Mouse (Mus musculus) ovary, adult 18-20 months (tissue): Measurements from ENCODE around the gene Cxcl17.

ENCODE experiments used
- DNase-seq: peaks from one replicate; pipeline ENCODE4 v3.0.0; 2022; ENCODE audit warnings: low spot score, mixed read lengths

The Cxcl17 gene

GRCm38 (mm10) chr7:25390054-25390770 lies 22.5 kb downstream of the Cxcl17 start:
- DNase-seq = peak; percentile 83

GRCm38 (mm10) chr7:25388916-25389315 lies 23.8 kb downstream of the Cxcl17 start:
- DNase-seq = no peak

DNA sequence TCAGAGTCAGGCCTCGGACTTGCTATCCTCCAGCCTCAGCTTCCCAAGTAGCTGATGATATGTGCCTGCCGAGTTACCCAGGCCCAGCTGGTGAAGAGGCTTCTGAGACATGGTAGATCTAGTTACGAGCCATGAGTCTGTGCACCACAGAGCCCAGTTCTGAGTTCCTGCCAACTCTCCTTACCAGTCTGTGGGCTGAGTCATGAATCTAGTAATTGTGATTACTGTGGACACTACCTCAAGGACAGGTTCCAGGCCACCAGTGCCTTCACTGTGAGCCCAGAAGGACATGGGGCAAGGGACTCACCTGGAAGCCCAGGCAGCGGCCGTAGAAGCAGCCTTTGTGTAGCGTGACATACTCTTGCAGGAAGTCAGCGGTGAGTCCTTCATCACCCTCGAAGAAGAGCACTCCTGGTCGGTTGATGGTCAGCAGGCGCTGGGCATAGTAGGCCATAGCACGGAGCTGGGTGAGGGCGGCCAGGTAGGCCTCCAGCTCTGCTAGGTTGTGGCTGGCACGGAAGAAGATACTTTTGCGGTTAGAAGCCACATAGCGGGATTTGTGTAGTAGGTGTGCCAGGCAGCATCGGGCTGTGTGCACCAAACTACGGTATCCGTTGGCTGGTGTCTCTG lies 24.8 kb downstream of the Cxcl17 start:
- no peak for DNase-seq

DNA sequence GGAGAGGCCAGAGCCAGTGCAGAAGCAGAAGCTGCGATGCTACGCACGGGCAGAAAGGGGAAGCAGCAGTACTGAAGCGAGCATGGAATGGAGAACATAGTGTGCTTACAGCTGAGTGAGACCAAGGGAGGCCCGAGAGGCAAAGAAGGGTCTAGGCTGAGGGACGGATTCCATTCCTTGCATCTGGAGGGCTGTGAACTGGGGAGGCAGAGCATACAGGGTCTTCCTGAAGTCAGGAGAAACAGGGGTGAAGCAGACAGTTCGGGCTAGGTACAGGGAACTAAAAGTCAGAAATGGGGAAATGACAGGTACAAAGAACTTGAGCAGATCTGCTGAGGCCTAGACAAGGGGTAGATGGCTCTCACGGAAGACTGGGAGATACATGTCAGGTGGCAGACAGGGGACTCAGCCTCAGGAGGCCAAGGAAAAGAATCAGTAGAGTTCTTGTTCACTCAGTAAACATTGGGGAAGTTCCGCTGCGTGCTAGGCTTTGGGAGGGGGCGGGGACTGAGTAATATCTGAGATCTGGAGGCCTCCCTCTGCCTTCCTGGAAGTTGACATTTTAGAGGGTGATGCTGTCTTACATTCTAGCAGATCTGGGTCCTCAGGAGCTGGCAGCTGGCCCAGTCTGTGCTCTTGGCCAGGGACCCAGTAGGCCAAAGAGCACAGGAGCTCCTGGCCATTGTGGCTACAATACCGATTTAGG lies 26.7 kb downstream of the Cxcl17 start:
- peak; percentile 78 for DNase-seq

DNA sequence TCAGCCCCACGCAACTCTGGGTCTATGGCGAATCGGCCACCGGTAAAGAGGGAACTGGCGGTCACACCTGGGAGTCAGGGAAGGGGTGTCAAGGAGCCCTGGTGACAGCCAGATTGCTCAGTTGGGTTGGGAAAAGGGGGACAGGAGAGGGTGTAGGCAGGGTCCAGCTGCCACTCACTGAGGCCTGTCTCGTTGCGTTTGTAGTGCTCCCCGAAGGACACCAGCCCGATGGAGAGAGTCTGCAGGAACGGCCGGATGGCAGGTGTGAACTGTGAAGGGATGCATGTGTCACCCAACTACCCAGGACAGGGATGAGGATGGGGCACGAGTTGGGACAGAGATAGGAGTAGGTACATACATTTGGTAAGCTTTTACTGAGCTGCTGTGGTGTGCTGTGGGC lies 27.4 kb downstream of the Cxcl17 start:
- DNase-seq = no peak

DNA sequence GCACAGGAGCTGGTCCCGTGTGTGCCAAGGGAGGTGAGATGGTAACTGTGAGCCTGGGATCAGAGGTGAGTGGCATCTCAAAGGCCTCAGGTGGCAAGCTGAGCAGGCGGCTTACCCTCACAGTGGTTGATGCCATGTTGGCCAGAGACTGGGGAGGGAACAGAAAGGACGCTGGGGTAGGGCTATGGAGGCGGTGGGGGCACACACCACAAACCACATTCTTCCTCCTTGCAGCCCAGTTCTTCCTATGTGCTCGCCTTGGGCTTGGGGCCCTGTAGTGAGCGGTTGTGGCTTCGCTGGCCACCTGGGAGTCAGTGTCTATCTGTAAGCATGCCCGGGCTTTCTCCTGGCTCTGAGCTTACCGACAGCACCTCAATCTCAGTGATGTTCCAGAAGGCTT lies 27.9 kb downstream of the Cxcl17 start:
- no peak for DNase-seq

GRCm38 (mm10) chr7:25384318-25384717 lies 28.4 kb downstream of the Cxcl17 start:
- no peak for DNase-seq

- no peak for DNase-seq
Observed at GRCm38 (mm10) chr7:25383891-25384290, 28.8 kb downstream of the Cxcl17 start.

GRCm38 (mm10) chr7:25383385-25383784 lies 29.3 kb downstream of the Cxcl17 start:
- no peak for DNase-seq

DNA sequence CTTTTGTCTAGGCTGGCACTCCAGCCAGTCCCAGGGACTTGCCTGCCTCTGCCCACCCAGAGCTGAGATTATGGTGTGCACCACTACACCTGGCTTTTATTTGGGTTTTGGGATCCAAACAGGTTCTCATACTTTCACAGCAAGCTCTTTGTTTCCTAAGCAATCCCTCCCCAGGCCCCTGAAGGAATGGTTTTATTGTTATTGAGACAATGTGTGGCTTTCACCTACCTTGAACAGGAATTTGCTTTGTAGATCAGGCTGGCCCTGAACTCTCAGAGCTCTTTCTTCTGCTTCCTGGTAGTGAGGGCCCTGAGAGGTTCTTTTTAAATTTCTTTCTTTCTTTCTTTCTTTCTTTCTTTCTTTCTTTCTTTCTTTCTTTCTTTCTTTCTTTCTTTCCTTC lies 30.1 kb downstream of the Cxcl17 start:
- no peak for DNase-seq

- DNase-seq = no peak
Observed at GRCm38 (mm10) chr7:25381284-25381680, 31.4 kb downstream of the Cxcl17 start.

GRCm38 (mm10) chr7:25380392-25381283 lies 32.0 kb downstream of the Cxcl17 start:
- DNase-seq = no peak

DNA sequence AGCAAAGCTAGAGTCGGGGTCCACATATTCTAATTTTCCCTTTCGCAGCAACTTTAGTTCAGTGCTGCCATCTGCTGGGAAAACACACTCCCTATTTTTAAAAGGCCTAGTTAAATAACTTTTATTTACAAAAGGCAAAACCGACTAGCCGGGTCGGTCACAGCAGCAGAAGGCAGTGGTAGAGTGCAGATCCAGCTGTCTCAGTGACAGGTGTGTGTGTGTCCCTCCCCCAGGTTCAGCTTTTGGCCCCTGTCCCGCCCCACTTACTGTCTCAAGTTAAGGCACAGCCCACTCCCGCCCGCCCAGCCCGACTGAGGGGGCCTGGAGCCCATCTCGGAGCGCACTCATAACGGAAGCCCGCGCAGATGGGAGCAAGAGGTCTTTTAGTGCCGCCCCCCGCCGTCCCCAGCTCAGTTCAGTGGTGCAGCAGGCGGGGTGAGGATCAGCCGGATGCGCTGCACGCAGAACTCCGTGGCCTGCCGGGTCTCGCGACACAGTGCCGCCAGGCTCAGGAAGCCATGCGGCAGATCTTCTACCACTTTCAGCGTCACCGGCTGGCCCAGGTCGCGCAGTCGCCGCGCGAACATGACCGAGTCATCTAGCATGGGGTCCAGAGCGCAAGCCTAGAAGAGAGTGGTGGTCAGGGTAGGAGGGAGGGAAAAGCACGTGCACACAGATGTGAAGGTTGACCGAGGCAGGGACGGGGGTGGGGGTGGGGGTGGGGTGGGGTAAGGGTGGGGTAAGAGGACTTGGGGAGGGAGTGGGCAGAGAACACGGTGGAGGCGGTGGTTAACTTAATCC lies 32.9 kb downstream of the Cxcl17 start:
- DNase-seq = no peak

DNA sequence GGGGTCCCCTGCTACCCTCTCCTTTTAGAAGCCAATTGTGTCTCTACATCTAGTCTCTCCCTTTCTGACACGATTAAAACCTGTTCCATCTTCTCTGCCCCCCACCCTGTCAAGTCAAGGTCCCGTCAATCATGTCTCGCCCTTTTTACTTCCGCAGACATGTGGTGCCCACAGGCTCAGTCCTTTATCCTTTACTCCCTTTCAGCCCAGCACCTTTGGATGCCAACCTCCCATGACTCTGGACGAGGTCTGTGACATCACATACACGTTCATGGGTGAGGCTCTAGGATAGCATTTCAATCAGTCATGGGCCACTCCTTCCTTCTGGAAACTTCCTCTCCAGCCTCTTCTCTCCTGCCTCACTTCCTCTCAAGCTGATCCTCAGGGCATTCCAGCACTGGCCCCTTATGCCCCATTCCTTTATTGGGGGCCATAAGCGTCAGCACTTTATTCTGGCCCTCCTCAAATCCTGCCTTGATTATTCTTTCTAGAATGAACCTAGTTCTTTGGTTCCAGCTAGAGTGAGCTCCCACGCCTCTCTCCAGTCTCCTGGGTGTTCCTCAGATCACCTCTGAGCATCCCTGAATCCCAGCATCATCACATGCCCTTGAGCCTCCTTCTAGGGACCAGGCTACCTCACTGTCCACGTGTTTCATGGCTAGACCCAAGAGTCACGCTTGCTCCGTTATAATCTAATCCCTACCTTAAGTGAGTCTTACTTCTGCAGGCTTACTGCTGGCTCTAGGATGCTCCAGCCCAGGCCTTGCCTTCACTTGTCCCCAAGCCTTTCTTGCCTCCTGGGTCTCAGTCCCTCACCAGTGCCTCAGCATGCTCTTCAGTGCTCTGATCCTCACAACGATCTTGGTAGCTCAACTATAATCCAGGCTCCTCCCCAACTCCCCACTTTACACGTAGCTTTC lies 34.2 kb downstream of the Cxcl17 start:
- no peak for DNase-seq

DNA sequence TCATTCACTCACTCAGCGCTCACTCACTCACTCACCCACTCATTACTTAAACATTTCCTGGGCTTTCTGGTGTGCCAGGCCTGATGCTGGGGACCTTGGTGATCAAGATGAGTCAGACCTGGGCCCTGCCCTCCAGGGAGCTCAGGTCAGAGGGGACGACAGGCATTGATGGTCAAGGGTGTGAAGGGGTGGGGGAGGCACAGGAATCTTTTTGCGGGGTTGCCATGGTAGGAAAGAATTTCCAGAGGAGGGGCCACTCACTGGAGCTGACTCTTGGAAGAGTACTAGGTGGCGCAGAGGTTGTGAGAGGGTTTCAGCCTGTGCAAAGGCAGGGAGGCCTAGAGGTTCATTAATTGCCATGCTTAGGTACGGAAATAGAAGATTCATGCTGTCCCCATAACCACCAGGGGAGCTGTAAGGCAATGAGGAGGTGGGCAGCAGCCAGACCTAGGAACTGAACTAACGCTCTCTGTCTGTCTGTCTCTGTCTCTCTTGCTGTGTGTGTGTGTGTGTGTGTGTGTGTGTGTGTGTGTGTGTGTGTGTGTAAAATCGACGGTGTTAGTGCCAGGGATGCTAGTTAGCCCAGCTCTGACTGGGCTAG lies 35.5 kb downstream of the Cxcl17 start:
- DNase-seq = no peak

GRCm38 (mm10) chr7:25376556-25376955 lies 36.1 kb downstream of the Cxcl17 start:
- peak; percentile 80 for DNase-seq

DNA sequence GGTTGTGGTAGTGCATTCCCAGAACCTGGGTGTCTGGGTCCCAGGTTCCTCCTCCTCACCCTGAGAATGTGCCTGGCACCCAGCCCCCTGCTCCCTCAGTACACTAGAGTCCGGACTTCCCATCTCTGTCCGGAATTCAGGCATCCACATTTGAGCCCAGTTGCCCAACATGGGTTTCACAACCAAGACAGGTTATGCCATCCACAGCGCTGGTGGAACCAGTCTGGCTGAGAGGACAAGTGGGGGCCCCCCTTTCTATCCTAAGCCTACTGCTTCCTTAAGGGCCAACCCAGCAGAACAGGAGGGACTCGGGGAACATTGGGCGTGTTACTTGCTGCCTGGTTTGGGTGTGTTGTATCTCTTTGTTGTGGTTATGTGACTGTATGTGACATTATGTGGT lies 40.2 kb downstream of the Cxcl17 start:
- no peak for DNase-seq

DNA sequence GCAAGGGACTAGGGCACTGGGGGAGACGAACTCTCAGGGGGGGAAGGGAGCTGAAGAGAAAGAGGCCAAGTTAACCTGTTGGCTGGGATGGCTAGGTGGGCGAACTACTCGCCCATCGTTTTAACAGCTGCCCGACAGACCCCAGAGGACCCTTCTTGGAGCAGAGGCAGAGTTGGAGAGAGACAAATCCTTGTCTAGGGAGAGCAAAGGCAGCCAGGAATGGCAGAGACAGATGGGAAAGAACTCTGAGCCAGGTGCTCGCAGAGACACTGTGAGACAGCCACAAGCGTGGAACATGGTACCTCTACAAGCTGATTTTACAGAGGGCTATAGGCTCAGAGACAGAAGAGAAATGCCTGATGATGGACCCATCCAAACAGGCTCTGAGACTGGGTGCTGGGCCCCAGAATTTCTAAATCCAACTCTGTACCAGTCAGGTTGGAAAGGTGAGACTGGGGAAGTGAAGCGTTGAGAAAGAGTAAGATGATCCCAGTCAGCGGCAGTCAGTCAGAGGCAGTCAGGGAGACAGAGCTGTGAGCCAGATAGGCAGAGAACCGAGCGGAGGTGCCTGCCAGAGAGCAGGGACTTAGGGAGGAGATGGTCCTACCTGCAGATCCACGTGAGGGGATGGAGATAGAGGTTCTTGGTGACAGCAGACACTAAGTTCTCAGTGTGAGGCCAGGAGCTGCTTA lies 43.5 kb downstream of the Cxcl17 start, which contains the start of gene Cnfn:
Gene Cnfn, minus strand, starts transcription at position 667 of the 692 bp plus-strand sequence.
- no peak for DNase-seq

DNA sequence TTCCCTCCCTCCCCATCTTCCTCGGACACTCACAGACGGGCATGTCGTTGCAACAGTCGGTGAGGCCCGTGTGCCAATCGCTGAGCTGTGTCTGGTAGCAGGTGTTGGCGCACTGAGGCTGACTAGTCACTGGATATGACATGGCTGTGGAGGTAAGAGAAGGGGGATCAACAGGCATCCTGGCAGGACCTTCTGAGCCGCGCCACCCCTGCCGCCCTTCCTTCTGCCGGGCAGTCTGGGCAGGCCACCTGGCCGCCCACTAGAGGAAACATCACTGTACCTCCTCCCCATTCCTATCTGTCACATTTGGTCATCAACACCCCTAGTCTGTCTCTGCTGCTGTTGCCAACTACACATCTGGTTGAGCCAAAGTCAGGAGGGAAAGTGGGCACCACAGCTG lies 44.4 kb downstream of the Cxcl17 start:
- DNase-seq = no peak
